Mouse (Mus musculus) myocyte (in vitro differentiated cells): ENCODE data around the gene Dalrd3. TPM values are rescaled to one million over a fixed set of nuclear protein-coding genes. Genes with fewer than 3 reads are reported as not detected.

Experiments
- H3K27me3 ChIP-seq: one replicate; pipeline ENCODE4 v1.6.1; 2011; ENCODE audit not compliant: control insufficient read depth, insufficient read depth, insufficient read length
- H3K36me3 ChIP-seq: one replicate; pipeline ENCODE4 v1.6.1; 2011; ENCODE audit not compliant: control insufficient read depth, insufficient read depth
- H3K4me2 ChIP-seq: one replicate; pipeline ENCODE4 v1.6.1; 2011; ENCODE audit warnings: low read depth, control low read depth
- H3K4me3 ChIP-seq: one replicate; pipeline ENCODE4 v1.5.1; 2011; ENCODE audit warnings: mild to moderate bottlenecking, control low read depth, moderate library complexity
- H3K79me2 ChIP-seq: one replicate; pipeline ENCODE4 v1.6.1; 2011; ENCODE audit not compliant: control insufficient read depth, insufficient read depth
- H3ac ChIP-seq: one replicate; pipeline ENCODE4 v1.6.1; 2011; ENCODE audit not compliant: control insufficient read depth, insufficient read length
- CEBPB ChIP-seq: IDR thresholded peaks from 2 replicates; pipeline ENCODE4 v1.6.1; 2011; ENCODE audit warnings: mild to moderate bottlenecking, moderate library complexity; ENCODE audit not compliant: poor library complexity, insufficient read depth, severe bottlenecking
- E2F4 ChIP-seq: IDR thresholded peaks from one replicate; pipeline ENCODE4 v1.6.1; 2011; ENCODE audit warnings: mild to moderate bottlenecking, control low read depth, moderate library complexity; ENCODE audit not compliant: insufficient read depth
- MAX ChIP-seq: IDR thresholded peaks from one replicate; pipeline ENCODE4 v1.6.1; 2011; ENCODE audit warnings: low read depth, mild to moderate bottlenecking, control low read depth
- MYOD1 ChIP-seq, 3 experiments: IDR thresholded peaks; one replicate each; pipeline ENCODE4 v1.6.1; 2011; ENCODE audit warnings: control low read depth in 2 of 3, low read depth in 2 of 3, mild to moderate bottlenecking in 2 of 3, moderate library complexity in 1 of 3; ENCODE audit not compliant: insufficient read length in 2 of 3, control insufficient read depth in 1 of 3
- MYOG ChIP-seq, 3 experiments: IDR thresholded peaks; one replicate each; pipeline ENCODE4 v1.6.1; 2011; ENCODE audit warnings: control low read depth in 2 of 3, low read depth in 2 of 3, mild to moderate bottlenecking in 2 of 3; ENCODE audit not compliant: insufficient read length in 2 of 3, control insufficient read depth in 1 of 3, insufficient read depth in 1 of 3
- POLR2A ChIP-seq: IDR thresholded peaks from one replicate; pipeline ENCODE4 v1.6.1; 2011; ENCODE audit warnings: low read depth, mild to moderate bottlenecking, control low read depth, moderate library complexity; ENCODE audit not compliant: insufficient read length
- POLR2AphosphoS2 ChIP-seq: IDR thresholded peaks from one replicate; pipeline ENCODE4 v1.6.1; 2011; ENCODE audit warnings: low read depth, control low read depth; ENCODE audit not compliant: insufficient read length
- REST ChIP-seq: IDR thresholded peaks from one replicate; pipeline ENCODE4 v1.6.1; 2011; ENCODE audit warnings: mild to moderate bottlenecking, control low read depth, moderate library complexity; ENCODE audit not compliant: insufficient read depth, insufficient read length
- SRF ChIP-seq: IDR thresholded peaks from one replicate; pipeline ENCODE4 v1.6.1; 2011; ENCODE audit warnings: low read depth; ENCODE audit not compliant: control insufficient read depth, insufficient read length
- TCF12 ChIP-seq: IDR thresholded peaks from one replicate; pipeline ENCODE4 v1.6.1; 2011; ENCODE audit warnings: mild to moderate bottlenecking, control low read depth; ENCODE audit not compliant: poor library complexity, insufficient read depth, severe bottlenecking
- TCF3 ChIP-seq: IDR thresholded peaks from one replicate; pipeline ENCODE4 v1.6.1; 2011; ENCODE audit warnings: low read depth, control low read depth; ENCODE audit not compliant: insufficient read length
- USF1 ChIP-seq: IDR thresholded peaks from one replicate; pipeline ENCODE4 v1.6.1; 2011; ENCODE audit warnings: low read depth, mild to moderate bottlenecking, control low read depth, moderate library complexity
- polyA plus RNA-seq: library from polyadenylated mRNA; unstranded; fragments of >200 nt; fragmentation: generic; extraction: Trizol; gene quantifications from one replicate; pipeline ENCODE4 v1.2.1, GENCODE M21; 2012; ENCODE audit warnings: missing spikeins

The Dalrd3 gene
- polyA plus RNA-seq, 1 experiment, result 50.2 TPM

GRCm38 (mm10) chr9:108571401-108571973 is 1.8 kb downstream of the Dalrd3 start:
- Histone ChIP-seq H3K4me3 (no peak overlapping the region), H3ac (no peak overlapping the region), H3K4me2 (no peak overlapping the region), H3K79me2 (no peaks in the 10 kb centered on the region), H3K36me3 (peaks cover 8% of the 10 kb centered on the region), H3K27me3 (no peaks in the 10 kb centered on the region)
- no peak for TF ChIP-seq E2F4
- TF ChIP-seq CEBPB, result no peak
- no peak for TF ChIP-seq MYOG (IDR thresholded peaks at IDR 0.05; ENCODE audit: control insufficient read depth in 1 of 3, insufficient read depth in 1 of 3, insufficient read length in 2 of 3, low read depth in 2 of 3)
- TF ChIP-seq USF1, result no peak
- no peak for TF ChIP-seq MAX
- no peak for TF ChIP-seq MYOD1 (IDR thresholded peaks at IDR 0.05; ENCODE audit: control insufficient read depth in 1 of 3, insufficient read length in 2 of 3, low read depth in 2 of 3)
- TF ChIP-seq POLR2AphosphoS2, result peak; percentile 70
- no peak for TF ChIP-seq REST
- peak; percentile 24 for TF ChIP-seq POLR2A
- TF ChIP-seq TCF12, result no peak

- Histone ChIP-seq H3K36me3 (peaks cover 8% of the 10 kb centered on the region), H3K79me2 (no peaks in the 10 kb centered on the region), H3K4me2 (no peak overlapping the region), H3K4me3 (no peak overlapping the region), H3ac (no peak overlapping the region), H3K27me3 (no peaks in the 10 kb centered on the region)
- no peak for TF ChIP-seq TCF12
- no peak for TF ChIP-seq POLR2AphosphoS2
- no peak for TF ChIP-seq SRF
- TF ChIP-seq TCF3, result no peak
- no peak for TF ChIP-seq E2F4
- no peak for TF ChIP-seq MYOD1 (IDR thresholded peaks at IDR 0.05; ENCODE audit: control insufficient read depth in 1 of 3, insufficient read length in 2 of 3, low read depth in 2 of 3)
- no peak for TF ChIP-seq POLR2A
These were observed 2.6 kb downstream of the Dalrd3 start for GRCm38 (mm10) chr9:108572321-108572720.

- Histone ChIP-seq H3K4me2 (no peak overlapping the region), H3K27me3 (no peaks in the 10 kb centered on the region), H3ac (no peak overlapping the region), H3K36me3 (peaks cover 8% of the 10 kb centered on the region), H3K4me3 (no peak overlapping the region), H3K79me2 (peaks cover 3% of the 10 kb centered on the region)
- TF ChIP-seq TCF12 (no peak), MYOG (IDR thresholded peaks at IDR 0.05; ENCODE audit: control insufficient read depth in 1 of 3, insufficient read depth in 1 of 3, insufficient read length in 2 of 3, low read depth in 2 of 3) (no peak), SRF (no peak), MAX (no peak), MYOD1 (IDR thresholded peaks at IDR 0.05; ENCODE audit: control insufficient read depth in 1 of 3, insufficient read length in 2 of 3, low read depth in 2 of 3) (no peak)
These were observed 4.3 kb downstream of the Dalrd3 start for GRCm38 (mm10) chr9:108573774-108574690.

- H3K4me3 ChIP-seq, result no peak overlapping the region
- TF ChIP-seq CEBPB (no peak), POLR2A (no peak), MAX (no peak), USF1 (no peak), MYOD1 (IDR thresholded peaks at IDR 0.05; ENCODE audit: control insufficient read depth in 1 of 3, insufficient read length in 2 of 3, low read depth in 2 of 3) (no peak), SRF (no peak), TCF3 (no peak), REST (no peak), MYOG (IDR thresholded peaks at IDR 0.05; ENCODE audit: control insufficient read depth in 1 of 3, insufficient read depth in 1 of 3, insufficient read length in 2 of 3, low read depth in 2 of 3) (no peak), TCF12 (no peak), E2F4 (no peak), POLR2AphosphoS2 (no peak)
- no peak overlapping the region for H3K4me2 ChIP-seq
- peaks cover 3% of the 10 kb centered on the region for H3K79me2 ChIP-seq
- H3K27me3 ChIP-seq, result no peaks in the 10 kb centered on the region
- peaks cover 8% of the 10 kb centered on the region for H3K36me3 ChIP-seq
- H3ac ChIP-seq, result no peak overlapping the region
These were observed 5.2 kb downstream of the Dalrd3 start for GRCm38 (mm10) chr9:108574921-108575320.
